Mouse (Mus musculus): Measurements from ENCODE around the gene Ocln. TPM values are rescaled to one million over a fixed set of nuclear protein-coding genes. Genes with fewer than 3 reads are reported as not detected.
A peak's percentile ranks its signal among the peaks of the same experiment; 100 is the strongest.
"Not testable (repeated sequence)": the region's sequence is repeated elsewhere in the genome, so short reads cannot be mapped to it uniquely, and the experiment has no call there.

Ocln gene
- polyA plus RNA-seq, 1 experiment from 2014 or later, result 9.4 TPM

DNA sequence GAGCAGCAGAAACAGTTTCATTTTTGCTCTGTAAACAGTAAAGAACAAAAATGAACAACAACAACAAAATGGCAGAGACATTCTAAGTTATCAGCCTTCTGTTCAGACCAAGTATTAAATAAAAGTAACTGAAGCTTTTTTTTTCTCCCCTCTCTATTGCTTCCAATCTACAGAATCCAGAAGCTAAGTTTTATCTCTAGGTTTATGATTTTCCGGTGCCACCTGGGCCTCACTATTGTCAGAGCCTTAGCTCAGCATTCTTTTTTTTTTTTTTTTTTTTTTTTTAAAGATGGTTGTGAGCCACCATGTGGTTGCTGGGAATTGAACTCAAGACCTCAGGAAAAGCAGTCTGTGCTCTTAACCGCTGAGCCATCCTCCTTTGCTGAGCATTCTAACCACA is 39.7 kb downstream of the Ocln start:
- Histone ChIP-seq H3K4me1 (ENCODE audit: control insufficient read depth, insufficient read depth, low read length) (no peaks in the 10 kb centered on the region), H3K4me2 (ENCODE audit: low read length) (no peak overlapping the region), H3K27me3 (ENCODE audit: control insufficient read depth, insufficient read depth, low read depth, low read length) (no peaks in the 10 kb centered on the region), H3K27ac (ENCODE audit: low read length) (no peak overlapping the region), H3K36me3 (ENCODE audit: control insufficient read depth, insufficient read depth, low read length) (no peaks in the 10 kb centered on the region), H3K9ac (ENCODE audit: low read depth, low read length) (no peak overlapping the region), H3K9me3 (replicated peaks; ENCODE audit: control insufficient read depth, low read length, poor library complexity, severe bottlenecking) (no peaks in the 10 kb centered on the region), H3K4me3 (ENCODE audit: low read depth, low read length) (no peak overlapping the region)
- no peak for ATAC-seq
- WGBS, result 93% methylated on average over 2 of the region's 2 CpGs

- H3K4me1 ChIP-seq (ENCODE audit: control insufficient read depth, insufficient read depth, low read length), result no peaks in the 10 kb centered on the region
- H3K4me2 ChIP-seq (ENCODE audit: low read length), result no peak overlapping the region
- no peak overlapping the region for H3K27ac ChIP-seq (ENCODE audit: low read length)
- no peaks in the 10 kb centered on the region for H3K27me3 ChIP-seq (ENCODE audit: control insufficient read depth, insufficient read depth, low read depth, low read length)
- no peaks in the 10 kb centered on the region for H3K36me3 ChIP-seq (ENCODE audit: control insufficient read depth, insufficient read depth, low read length)
- H3K4me3 ChIP-seq (ENCODE audit: low read depth, low read length), result no peak overlapping the region
- WGBS, result 81% methylated on average over 4 of the region's 4 CpGs
- ATAC-seq, result no peak
- no peaks in the 10 kb centered on the region for H3K9me3 ChIP-seq (replicated peaks; ENCODE audit: control insufficient read depth, low read length, poor library complexity, severe bottlenecking)
- H3K9ac ChIP-seq (ENCODE audit: low read depth, low read length), result no peak overlapping the region
Measured at GRCm38 (mm10) chr13:100511860-100512364, 40.6 kb downstream of the Ocln start.

- no peak for ATAC-seq
Measured at GRCm38 (mm10) chr13:100511146-100511859, 41.2 kb downstream of the Ocln start.

DNA sequence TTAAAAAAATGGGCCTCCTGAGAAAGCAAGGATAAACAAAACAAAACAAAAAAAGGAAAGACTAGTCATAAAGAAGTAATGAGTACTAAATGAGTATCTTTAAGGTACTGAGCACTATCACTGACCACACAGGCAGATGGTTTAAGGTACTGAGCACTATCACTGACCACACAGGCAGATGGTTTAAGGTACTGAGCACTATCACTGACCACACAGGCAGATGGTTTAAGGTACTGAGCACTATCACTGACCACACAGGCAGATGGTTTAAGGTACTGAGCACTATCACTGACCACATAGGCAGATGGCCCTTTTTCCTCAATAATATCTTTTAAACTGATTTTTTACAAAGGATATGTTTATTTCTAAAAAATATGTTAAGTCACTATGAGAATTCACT is 52.9 kb downstream of the Ocln start:
- not testable (repeated sequence) for H3K36me3 ChIP-seq (ENCODE audit: control insufficient read depth, insufficient read depth, low read length); H3K4me3 ChIP-seq (ENCODE audit: low read depth, low read length); H3K27me3 ChIP-seq (ENCODE audit: control insufficient read depth, insufficient read depth, low read depth, low read length); ATAC-seq; H3K9me3 ChIP-seq (replicated peaks; ENCODE audit: control insufficient read depth, low read length, poor library complexity, severe bottlenecking); H3K4me2 ChIP-seq (ENCODE audit: low read length); H3K27ac ChIP-seq (ENCODE audit: low read length); H3K9ac ChIP-seq (ENCODE audit: low read depth, low read length); H3K4me1 ChIP-seq (ENCODE audit: control insufficient read depth, insufficient read depth, low read length)

More at GRCm38 (mm10) chr13:100511146-100511859, 41.2 kb downstream of the Ocln start:
- 71% methylated on average over 7 of the region's 7 CpGs for WGBS
- no peak overlapping the region for H3K4me3 ChIP-seq (ENCODE audit: low read depth, low read length)
- no peaks in the 10 kb centered on the region for H3K9me3 ChIP-seq (replicated peaks; ENCODE audit: control insufficient read depth, low read length, poor library complexity, severe bottlenecking)
- H3K9ac ChIP-seq (ENCODE audit: low read depth, low read length), result no peak overlapping the region
- no peaks in the 10 kb centered on the region for H3K4me1 ChIP-seq (ENCODE audit: control insufficient read depth, insufficient read depth, low read length)
- no peaks in the 10 kb centered on the region for H3K36me3 ChIP-seq (ENCODE audit: control insufficient read depth, insufficient read depth, low read length)
- no peak overlapping the region for H3K4me2 ChIP-seq (ENCODE audit: low read length)
- H3K27ac ChIP-seq (ENCODE audit: low read length), result no peak overlapping the region
- H3K27me3 ChIP-seq (ENCODE audit: control insufficient read depth, insufficient read depth, low read depth, low read length), result no peaks in the 10 kb centered on the region

DNA sequence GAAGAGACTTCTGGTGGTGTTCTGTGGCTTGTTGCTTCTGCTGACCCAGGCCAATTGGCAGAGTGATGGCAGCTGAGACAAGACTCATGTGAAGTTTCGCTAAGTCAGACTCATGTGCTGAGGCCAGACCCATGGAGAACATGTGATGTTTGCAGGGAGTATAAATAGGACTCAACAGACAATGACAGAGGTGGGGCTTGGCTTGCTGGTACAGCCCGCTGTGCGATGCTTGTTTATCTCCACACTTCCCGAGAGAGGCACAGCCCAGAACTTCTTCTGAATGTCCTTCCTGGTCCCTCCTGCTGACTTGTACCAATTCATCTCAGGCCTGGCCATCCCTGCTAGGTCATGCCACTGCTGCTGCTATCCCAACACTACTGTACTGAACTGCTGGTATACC is 57.2 kb downstream of the Ocln start:
- H3K36me3 ChIP-seq (ENCODE audit: control insufficient read depth, insufficient read depth, low read length), result no peaks in the 10 kb centered on the region

DNA sequence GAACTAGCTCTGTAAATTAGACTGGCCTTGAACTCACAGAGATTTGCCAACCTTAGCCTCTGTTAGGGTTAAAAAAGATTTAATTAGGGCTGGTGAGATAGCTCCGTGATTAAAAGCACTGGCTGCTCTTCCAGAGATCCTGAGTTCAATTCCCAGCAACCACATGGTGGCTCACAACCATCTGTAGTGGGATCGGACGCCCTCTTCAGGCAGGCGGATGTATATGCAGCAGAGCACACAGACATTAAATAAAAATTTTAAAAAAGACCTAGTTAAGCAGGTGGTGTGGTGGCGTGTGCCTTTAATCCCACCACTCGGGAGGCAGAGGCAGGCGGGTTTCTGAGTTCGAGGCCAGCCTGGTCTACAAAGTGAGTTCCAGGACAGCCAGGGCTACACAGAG is 58.1 kb downstream of the Ocln start:
- H3K27ac ChIP-seq (ENCODE audit: low read length); H3K9me3 ChIP-seq (replicated peaks; ENCODE audit: control insufficient read depth, low read length, poor library complexity, severe bottlenecking); H3K4me3 ChIP-seq (ENCODE audit: low read depth, low read length); H3K36me3 ChIP-seq (ENCODE audit: control insufficient read depth, insufficient read depth, low read length); H3K9ac ChIP-seq (ENCODE audit: low read depth, low read length); H3K4me1 ChIP-seq (ENCODE audit: control insufficient read depth, insufficient read depth, low read length); H3K27me3 ChIP-seq (ENCODE audit: control insufficient read depth, insufficient read depth, low read depth, low read length); ATAC-seq; H3K4me2 ChIP-seq (ENCODE audit: low read length): not testable (repeated sequence)
- 59% methylated on average over 8 of the region's 8 CpGs for WGBS

More for the DNA sequence above, 57.2 kb downstream of the Ocln start:
- WGBS, result 87% methylated on average over 4 of the region's 4 CpGs
- H3K4me2 ChIP-seq (ENCODE audit: low read length), result no peak overlapping the region
- no peak for ATAC-seq
- no peak overlapping the region for H3K4me3 ChIP-seq (ENCODE audit: low read depth, low read length)
- peaks cover 7% of the 10 kb centered on the region for H3K4me1 ChIP-seq (ENCODE audit: control insufficient read depth, insufficient read depth, low read length)
- H3K27ac ChIP-seq (ENCODE audit: low read length), result no peak overlapping the region
- no peaks in the 10 kb centered on the region for H3K9me3 ChIP-seq (replicated peaks; ENCODE audit: control insufficient read depth, low read length, poor library complexity, severe bottlenecking)
- H3K27me3 ChIP-seq (ENCODE audit: control insufficient read depth, insufficient read depth, low read depth, low read length), result no peaks in the 10 kb centered on the region
- no peak overlapping the region for H3K9ac ChIP-seq (ENCODE audit: low read depth, low read length)

- ATAC-seq, result no peak; the same call in 1 of the 2 replicates
- no peak overlapping the region for H3K4me3 ChIP-seq (ENCODE audit: low read depth, low read length)
- WGBS, result 79% methylated on average over 8 of the region's 8 CpGs
Measured at GRCm38 (mm10) chr13:100493313-100493712, 59.2 kb downstream of the Ocln start.

GRCm38 (mm10) chr13:100492061-100492787 is 60.3 kb downstream of the Ocln start, which contains the start of gene Gtf2h2:
TSS of gene Gtf2h2 (minus strand) at chr13:100492579.
- peak within 1 kb of the TSS; percentile 80 for H3K4me2 ChIP-seq (ENCODE audit: low read length)
- WGBS, result under 1% methylated on average over 50 of the region's 51 CpGs
- peaks cover 11% of the 10 kb centered on the region for H3K36me3 ChIP-seq (ENCODE audit: control insufficient read depth, insufficient read depth, low read length)
- H3K9ac ChIP-seq (ENCODE audit: low read depth, low read length), result peak within 1 kb of the TSS; percentile 89
- ATAC-seq, result peak; percentile 94
- no peaks in the 10 kb centered on the region for H3K9me3 ChIP-seq (replicated peaks; ENCODE audit: control insufficient read depth, low read length, poor library complexity, severe bottlenecking)
- H3K4me3 ChIP-seq (ENCODE audit: low read depth, low read length), result peak within 1 kb of the TSS; percentile 99
- H3K27ac ChIP-seq (ENCODE audit: low read length), result peak within 1 kb of the TSS; percentile 88
- no peaks in the 10 kb centered on the region for H3K27me3 ChIP-seq (ENCODE audit: control insufficient read depth, insufficient read depth, low read depth, low read length)
- peaks cover 7% of the 10 kb centered on the region for H3K4me1 ChIP-seq (ENCODE audit: control insufficient read depth, insufficient read depth, low read length)

More at GRCm38 (mm10) chr13:100493313-100493712, 59.2 kb downstream of the Ocln start:
- Histone ChIP-seq H3K4me1 (ENCODE audit: control insufficient read depth, insufficient read depth, low read length) (peaks cover 7% of the 10 kb centered on the region), H3K27ac (ENCODE audit: low read length) (no peak overlapping the region), H3K9ac (ENCODE audit: low read depth, low read length) (no peak overlapping the region), H3K4me2 (ENCODE audit: low read length) (no peak overlapping the region), H3K27me3 (ENCODE audit: control insufficient read depth, insufficient read depth, low read depth, low read length) (no peaks in the 10 kb centered on the region), H3K9me3 (replicated peaks; ENCODE audit: control insufficient read depth, low read length, poor library complexity, severe bottlenecking) (no peaks in the 10 kb centered on the region), H3K36me3 (ENCODE audit: control insufficient read depth, insufficient read depth, low read length) (peaks cover 2% of the 10 kb centered on the region)

DNA sequence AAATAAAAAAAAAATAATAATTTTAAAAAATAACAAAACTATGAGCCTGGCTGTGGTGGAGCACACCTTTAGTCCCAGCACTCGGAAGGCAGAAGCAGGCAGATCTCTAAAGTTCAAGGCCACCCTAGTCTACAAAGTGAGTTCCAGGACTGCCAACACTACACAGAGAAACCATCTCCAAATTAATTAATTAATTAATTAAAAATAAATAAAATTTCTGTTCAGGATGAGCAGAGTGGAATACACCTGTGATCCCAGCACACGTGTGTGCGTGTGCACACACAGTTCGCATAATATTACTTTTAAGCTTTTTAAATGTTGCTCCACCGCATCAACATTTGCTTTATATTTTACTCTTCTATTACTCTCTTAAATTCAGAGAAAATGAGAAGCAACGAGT is 60.9 kb downstream of the Ocln start:
- peak overlapping the region; percentile 88; the same call in 1 of the 2 replicates for H3K27ac ChIP-seq (ENCODE audit: low read length)

More for the DNA sequence above, 60.9 kb downstream of the Ocln start:
- Histone ChIP-seq H3K36me3 (ENCODE audit: control insufficient read depth, insufficient read depth, low read length) (peaks cover 13% of the 10 kb centered on the region), H3K9me3 (replicated peaks; ENCODE audit: control insufficient read depth, low read length, poor library complexity, severe bottlenecking) (no peaks in the 10 kb centered on the region), H3K27me3 (ENCODE audit: control insufficient read depth, insufficient read depth, low read depth, low read length) (no peaks in the 10 kb centered on the region), H3K9ac (ENCODE audit: low read depth, low read length) (peak overlapping the region; percentile 89), H3K4me3 (ENCODE audit: low read depth, low read length) (peak overlapping the region; percentile 99), H3K4me1 (ENCODE audit: control insufficient read depth, insufficient read depth, low read length) (peaks cover 7% of the 10 kb centered on the region), H3K4me2 (ENCODE audit: low read length) (peak overlapping the region; percentile 80)
- 18% methylated on average over 6 of the region's 6 CpGs for WGBS
- ATAC-seq, result peak; percentile 68
